Mouse (Mus musculus): ENCODE data around the gene Trove2.
"Not testable (repeated sequence)": the region's sequence is repeated elsewhere in the genome, so short reads cannot be mapped to it uniquely, and the experiment has no call there.

Trove2 gene

DNA sequence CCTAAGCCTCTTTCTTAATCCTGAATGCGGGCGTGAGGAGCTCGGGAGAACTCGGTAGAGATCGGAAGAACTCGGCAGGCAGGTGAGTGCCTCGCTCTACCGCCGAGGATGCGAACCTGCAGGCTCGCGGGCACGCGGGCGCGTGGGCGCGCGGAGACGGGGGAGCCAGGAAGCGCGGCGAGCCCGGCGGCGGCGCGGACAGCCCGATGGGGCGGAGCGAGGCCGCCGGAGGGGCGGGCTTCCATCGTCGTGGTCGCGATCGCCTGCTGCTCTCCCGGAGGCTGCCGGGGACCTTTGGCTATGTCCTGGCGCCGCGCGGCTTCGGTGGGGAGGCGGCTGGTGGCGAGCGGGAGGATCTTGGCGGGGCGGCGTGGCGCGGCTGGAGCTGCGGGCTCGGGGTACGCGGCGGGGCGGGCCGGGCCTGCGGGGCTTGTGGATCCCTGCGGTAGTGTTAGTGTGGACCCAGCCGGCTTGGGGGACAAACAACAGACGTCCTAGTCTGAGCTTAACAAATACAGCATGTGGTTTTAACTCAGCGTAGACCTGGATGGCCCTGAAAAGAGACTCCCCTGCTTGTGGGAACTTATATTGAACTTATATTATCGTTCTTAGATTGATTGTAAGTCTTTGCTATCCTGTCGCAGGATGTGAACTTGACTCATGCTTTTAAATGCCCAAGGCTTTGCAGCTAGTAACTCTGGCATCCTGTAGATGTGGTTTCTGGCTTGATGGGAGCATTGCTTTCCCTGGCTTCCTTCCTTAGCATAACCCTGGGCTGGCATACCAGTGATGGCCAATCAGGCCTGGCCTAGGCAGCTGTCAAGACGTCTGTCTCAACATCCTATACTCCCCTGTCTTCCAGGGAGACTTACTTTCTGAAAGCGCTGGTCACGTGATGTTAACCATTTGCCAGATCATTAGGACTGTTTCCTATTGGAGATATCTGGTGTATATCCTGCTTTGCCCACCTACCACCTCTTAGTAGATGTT, 37.2 kb downstream of the Trove2 start:
- DNase-seq (ENCODE audit: low spot score in 2 of 2) = peak; percentile 87

DNA sequence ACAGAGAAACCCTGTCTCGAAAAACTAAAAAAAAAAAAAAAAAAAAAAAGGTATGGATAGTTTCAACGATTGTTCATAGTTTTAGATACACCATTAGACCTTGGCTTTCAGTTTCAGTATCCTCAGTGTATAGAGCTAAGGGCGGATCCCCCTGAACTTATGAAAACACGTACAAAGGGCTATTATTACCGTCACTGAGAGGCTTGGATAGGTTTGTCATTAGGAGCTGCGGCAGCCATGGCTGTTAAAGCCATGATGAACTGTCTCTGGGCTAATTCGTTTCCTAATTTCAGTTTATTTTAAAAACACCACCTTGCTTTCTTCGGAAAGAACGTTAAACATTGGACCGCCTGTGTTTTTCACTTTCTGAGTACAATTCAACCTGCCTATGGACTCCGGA, 38.1 kb downstream of the Trove2 start:
- DNase-seq (ENCODE audit: low spot score in 2 of 2) = no peak

DNA sequence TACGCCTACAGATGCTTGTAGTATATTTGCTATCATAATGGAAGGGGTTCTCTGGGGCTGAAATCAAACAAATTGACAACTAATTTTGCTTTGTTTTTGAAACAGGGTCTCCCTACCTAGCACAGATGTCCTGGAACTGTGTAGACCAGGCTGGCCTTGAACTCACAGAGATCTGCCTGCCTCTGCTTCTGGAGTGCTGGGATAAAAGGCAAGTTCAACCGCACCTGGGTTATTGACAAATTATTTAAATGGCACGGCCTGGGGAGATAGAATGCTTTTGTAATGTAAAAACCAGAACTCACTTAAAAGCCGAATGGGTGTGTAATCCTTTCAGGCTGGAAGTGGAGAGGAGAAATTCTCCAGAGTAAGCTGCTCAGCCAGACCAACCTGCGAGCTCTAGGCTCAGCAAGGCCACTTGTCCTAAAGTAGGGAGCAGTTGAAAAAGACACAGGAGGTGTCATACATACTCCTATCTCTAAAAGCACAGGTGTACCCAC, 42.9 kb downstream of the Trove2 start:
- DNase-seq (ENCODE audit: low spot score in 2 of 2) = no peak

DNA sequence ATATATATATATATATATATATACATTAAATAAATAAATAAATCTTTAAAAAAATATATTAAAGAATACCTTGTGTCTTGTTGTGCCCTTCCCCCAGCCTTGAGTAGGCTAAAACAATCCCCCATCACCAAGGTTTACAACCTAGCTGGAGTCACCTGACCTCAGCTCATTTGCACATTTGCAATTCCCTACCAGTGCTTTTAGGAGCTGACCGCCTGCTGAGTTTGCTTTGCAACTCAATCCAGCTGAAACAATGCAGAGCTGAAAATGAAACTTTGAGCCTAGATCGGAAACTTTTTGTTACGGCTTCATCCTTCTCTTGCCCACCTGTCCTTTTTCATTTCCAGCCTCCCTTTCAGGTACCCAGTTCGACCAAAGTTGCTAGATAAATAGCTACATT, 45.2 kb downstream of the Trove2 start:
- no peak for DNase-seq (ENCODE audit: low spot score in 2 of 2)

GRCm38 (mm10) chr1:143730899-143731298, 46.0 kb downstream of the Trove2 start:
- DNase-seq (ENCODE audit: low spot score in 2 of 2) = no peak

GRCm38 (mm10) chr1:143727701-143728445, 49.0 kb downstream of the Trove2 start:
- no peak for DNase-seq (ENCODE audit: low spot score in 2 of 2)

DNA sequence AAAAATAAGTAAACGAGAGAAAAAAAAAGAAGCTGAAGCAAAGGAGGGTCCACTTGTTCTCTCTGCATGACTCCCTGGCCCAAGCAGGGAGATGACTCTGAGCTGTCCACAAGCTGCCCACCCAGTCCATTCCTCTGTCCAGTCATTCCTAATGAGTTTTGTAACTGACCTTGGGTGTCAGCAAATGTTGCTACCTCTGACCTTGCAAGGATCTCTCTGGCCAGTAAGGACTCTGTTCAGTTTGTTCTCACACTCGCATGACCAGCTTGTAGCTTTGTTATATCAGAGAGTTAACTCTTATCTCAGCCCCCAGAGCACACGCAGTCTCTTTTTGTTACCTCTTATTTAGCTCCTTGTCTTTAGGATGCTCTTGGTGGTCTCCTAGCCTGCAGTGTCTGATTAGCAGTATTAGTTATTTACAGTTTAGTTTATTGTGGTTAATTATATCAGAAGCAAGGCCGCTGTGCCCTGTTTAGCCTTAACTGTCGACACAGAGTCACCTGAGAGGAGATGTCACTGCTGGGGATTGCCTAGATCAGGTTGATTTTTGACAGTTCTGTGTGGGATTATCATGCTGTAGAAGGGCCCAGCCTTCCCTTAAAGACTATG, 52.3 kb downstream of the Trove2 start:
- no peak for DNase-seq (ENCODE audit: low spot score in 2 of 2)

DNA sequence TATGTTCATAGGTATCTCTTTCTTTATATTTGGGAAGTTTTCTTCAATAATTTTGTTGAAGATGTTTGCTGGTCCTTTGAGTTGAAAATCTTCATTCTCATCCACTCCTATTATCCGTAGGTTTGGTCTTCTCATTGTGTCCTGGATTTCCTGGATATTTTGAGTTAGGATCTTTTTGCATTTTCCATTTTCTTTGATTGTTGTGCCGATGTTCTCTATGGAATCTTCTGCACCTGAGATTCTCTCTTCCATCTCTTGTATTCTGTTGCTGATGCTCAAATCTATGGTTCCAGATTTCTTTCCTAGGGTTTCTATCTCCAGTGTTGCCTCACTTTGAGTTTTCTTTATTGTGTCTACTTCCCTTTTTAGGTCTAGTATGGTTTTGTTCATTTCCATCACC, 60.8 kb downstream of the Trove2 start, which contains the start of gene Glrx2:
Gene Glrx2, plus strand, starts transcription at position 301 of the 400 bp plus-strand sequence.
- not testable (repeated sequence) for DNase-seq (ENCODE audit: low spot score in 2 of 2)

- DNase-seq (ENCODE audit: low spot score in 2 of 2) = no peak
Observed at GRCm38 (mm10) chr1:143710627-143710976, 66.3 kb downstream of the Trove2 start.

DNA sequence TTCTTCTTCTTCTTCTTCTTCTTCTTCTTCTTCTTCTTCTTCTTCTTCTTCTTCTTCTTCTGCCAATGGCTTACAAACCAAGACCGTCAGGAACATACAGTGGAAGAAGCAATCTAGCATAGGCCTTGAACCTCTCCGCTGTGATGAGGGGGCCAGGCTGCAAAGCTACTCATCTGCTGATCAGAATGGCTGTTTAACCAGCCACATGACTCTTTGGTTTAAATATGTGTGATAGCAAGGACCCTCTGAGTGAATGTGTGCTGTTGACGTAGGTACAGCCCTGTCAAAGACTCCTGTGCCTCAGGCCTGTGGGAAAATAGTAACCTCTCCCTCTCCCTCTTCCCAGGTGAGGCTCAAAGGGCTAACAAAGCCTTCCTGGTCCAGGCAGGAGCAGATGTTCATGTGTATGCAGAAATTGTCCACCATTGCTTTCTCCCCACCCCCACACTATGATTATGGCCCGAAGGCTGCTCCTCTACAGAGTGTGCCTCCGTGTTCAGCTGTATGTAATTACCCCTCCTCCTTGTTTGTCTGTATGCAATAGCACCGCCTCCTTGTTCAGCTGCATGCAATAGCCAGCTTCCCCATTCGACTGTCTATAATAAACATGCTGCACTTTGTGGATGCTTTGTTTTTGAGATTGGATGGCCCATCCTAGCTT, 66.8 kb downstream of the Trove2 start:
- no peak for DNase-seq (ENCODE audit: low spot score in 2 of 2)

GRCm38 (mm10) chr1:143708361-143708760, 68.5 kb downstream of the Trove2 start:
- no peak for DNase-seq (ENCODE audit: low spot score in 2 of 2)

GRCm38 (mm10) chr1:143707006-143707405, 69.9 kb downstream of the Trove2 start:
- no peak for DNase-seq (ENCODE audit: low spot score in 2 of 2)

DNA sequence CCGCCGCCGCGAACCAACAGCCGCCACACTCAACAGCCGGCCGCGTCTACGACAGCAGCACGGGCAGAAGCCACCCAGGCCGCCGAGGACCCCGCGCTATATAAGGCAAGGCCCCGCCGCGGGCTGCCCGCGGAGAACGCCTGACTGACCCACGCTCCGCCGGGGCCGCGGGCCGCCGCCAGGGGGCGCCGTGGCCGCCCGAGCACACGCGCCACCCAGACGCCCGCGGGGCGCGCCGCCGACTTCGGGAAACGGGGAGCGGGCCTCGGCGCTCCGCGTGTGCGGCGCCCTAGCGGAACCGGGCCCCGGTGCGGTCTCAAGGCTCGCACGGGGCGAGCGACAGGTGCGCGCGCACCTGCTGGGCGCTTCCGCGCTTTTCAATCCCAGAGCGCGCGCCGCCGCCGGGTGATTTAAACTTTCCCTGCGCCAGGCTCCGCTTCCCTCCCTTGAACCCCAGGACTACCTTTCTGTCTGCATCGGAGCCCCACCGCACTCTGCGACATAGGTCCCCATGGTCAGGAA, 74.1 kb downstream of the Trove2 start, which contains the start of gene Cdc73:
Gene Cdc73, minus strand, starts transcription at position 153 of the 522 bp plus-strand sequence.
- DNase-seq (ENCODE audit: low spot score in 2 of 2) = peak; percentile 86 to 90

- no peak for DNase-seq (ENCODE audit: low spot score in 2 of 2)
Observed at GRCm38 (mm10) chr1:143702141-143702740, 74.6 kb downstream of the Trove2 start.

GRCm38 (mm10) chr1:143701736-143702135, 75.1 kb downstream of the Trove2 start:
- DNase-seq (ENCODE audit: low spot score in 2 of 2) = no peak

All from urinary bladder, postnatal 36 days (tissue).